Mouse (Mus musculus) brain, adult 2 months (tissue): ENCODE measurements around the gene Krt80.
A peak's percentile ranks its signal among the peaks of the same experiment; 100 is the strongest.

Experiments
- DNase-seq: peaks from one replicate; pipeline ENCODE4 v3.0.0; 2011; ENCODE audit warnings: low read depth, low spot score

The Krt80 gene

GRCm38 (mm10) chr15:101374879-101375278 is 4.9 kb upstream of the Krt80 start:
- peak; percentile 56 for DNase-seq

GRCm38 (mm10) chr15:101373286-101373898 is 3.4 kb upstream of the Krt80 start:
- DNase-seq = peak; percentile 72

- DNase-seq = no peak
Observed at GRCm38 (mm10) chr15:101372131-101372977, 2.4 kb upstream of the Krt80 start.

- no peak for DNase-seq
Observed at GRCm38 (mm10) chr15:101371141-101371985, 1.4 kb upstream of the Krt80 start.

GRCm38 (mm10) chr15:101369382-101370100 is 421 bp downstream of the Krt80 start:
- DNase-seq = no peak

- DNase-seq = no peak
Observed at GRCm38 (mm10) chr15:101368502-101369381, 1.2 kb downstream of the Krt80 start.

GRCm38 (mm10) chr15:101368015-101368414 is 1.9 kb downstream of the Krt80 start:
- no peak for DNase-seq

GRCm38 (mm10) chr15:101367497-101367896 is 2.5 kb downstream of the Krt80 start:
- DNase-seq = no peak

GRCm38 (mm10) chr15:101366926-101367325 is 3.0 kb downstream of the Krt80 start:
- DNase-seq = no peak

- no peak for DNase-seq
Observed at GRCm38 (mm10) chr15:101366482-101366881, 3.5 kb downstream of the Krt80 start.

- DNase-seq = no peak
Observed at GRCm38 (mm10) chr15:101365721-101366120, 4.2 kb downstream of the Krt80 start.

- DNase-seq = no peak
Observed at GRCm38 (mm10) chr15:101364891-101365671, 4.9 kb downstream of the Krt80 start.

- no peak for DNase-seq
Observed at GRCm38 (mm10) chr15:101364425-101364824, 5.5 kb downstream of the Krt80 start.

- no peak for DNase-seq
Observed at GRCm38 (mm10) chr15:101363933-101364332, 6.0 kb downstream of the Krt80 start.

GRCm38 (mm10) chr15:101362393-101363010 is 7.5 kb downstream of the Krt80 start:
- DNase-seq = no peak

GRCm38 (mm10) chr15:101355382-101355786 is 14.6 kb downstream of the Krt80 start:
- peak; percentile 66 for DNase-seq

GRCm38 (mm10) chr15:101352706-101353465 is 17.1 kb downstream of the Krt80 start:
- DNase-seq = peak; percentile 87

GRCm38 (mm10) chr15:101352047-101352446 is 17.9 kb downstream of the Krt80 start:
- no peak for DNase-seq
